Mouse (Mus musculus): ENCODE results near the gene Lipa.

Lipa gene

GRCm38 (mm10) chr19:34526941-34527682, at the start of gene Lipa:
Lipa (minus strand) TSS chr19:34527474.
- DNase-seq (ENCODE audit: low spot score in 2 of 2) = peak; percentile 89 to 97

GRCm38 (mm10) chr19:34573650-34574049, 46.4 kb upstream of the Lipa start:
- no peak for DNase-seq (ENCODE audit: low spot score in 2 of 2)

- DNase-seq (ENCODE audit: low spot score in 2 of 2) = no peak
Observed at GRCm38 (mm10) chr19:34571080-34571479, 43.8 kb upstream of the Lipa start.

- DNase-seq (ENCODE audit: low spot score in 2 of 2) = no peak
Observed at GRCm38 (mm10) chr19:34569896-34570476, 42.7 kb upstream of the Lipa start.

GRCm38 (mm10) chr19:34568988-34569895, 42.0 kb upstream of the Lipa start:
- DNase-seq (ENCODE audit: low spot score in 2 of 2) = no peak

GRCm38 (mm10) chr19:34566178-34566784, 39.0 kb upstream of the Lipa start:
- DNase-seq (ENCODE audit: low spot score in 2 of 2) = no peak

- DNase-seq (ENCODE audit: low spot score in 2 of 2) = no peak
Observed at GRCm38 (mm10) chr19:34562556-34562955, 35.3 kb upstream of the Lipa start.

GRCm38 (mm10) chr19:34556621-34557020, 29.3 kb upstream of the Lipa start:
- peak; percentile 17 to 20 for DNase-seq (ENCODE audit: low spot score in 2 of 2)

- DNase-seq (ENCODE audit: low spot score in 2 of 2) = no peak
Observed at GRCm38 (mm10) chr19:34554061-34554460, 26.8 kb upstream of the Lipa start.

GRCm38 (mm10) chr19:34553522-34553921, 26.2 kb upstream of the Lipa start:
- no peak for DNase-seq (ENCODE audit: low spot score in 2 of 2)

- DNase-seq (ENCODE audit: low spot score in 2 of 2) = no peak
Observed at GRCm38 (mm10) chr19:34553021-34553420, 25.7 kb upstream of the Lipa start.

- DNase-seq (ENCODE audit: low spot score in 2 of 2) = no peak
Observed at GRCm38 (mm10) chr19:34551981-34552380, 24.7 kb upstream of the Lipa start.

GRCm38 (mm10) chr19:34550534-34551223, 23.4 kb upstream of the Lipa start, which contains the start of gene Ifit2:
Ifit2 (plus strand) TSS chr19:34550694.
- peak; percentile 52 to 70 for DNase-seq (ENCODE audit: low spot score in 2 of 2)

- no peak for DNase-seq (ENCODE audit: low spot score in 2 of 2)
Observed at GRCm38 (mm10) chr19:34550205-34550533, 22.9 kb upstream of the Lipa start.

- peak; percentile 62 to 77 for DNase-seq (ENCODE audit: low spot score in 2 of 2)
Observed at GRCm38 (mm10) chr19:34547976-34548375, 20.7 kb upstream of the Lipa start.

GRCm38 (mm10) chr19:34546211-34546610, 18.9 kb upstream of the Lipa start:
- no peak for DNase-seq (ENCODE audit: low spot score in 2 of 2)

- DNase-seq (ENCODE audit: low spot score in 2 of 2) = no peak
Observed at GRCm38 (mm10) chr19:34539422-34539821, 12.1 kb upstream of the Lipa start.

- DNase-seq (ENCODE audit: low spot score in 2 of 2) = no peak
Observed at GRCm38 (mm10) chr19:34532061-34532751, 4.9 kb upstream of the Lipa start.

- DNase-seq (ENCODE audit: low spot score in 2 of 2) = no peak
Observed at GRCm38 (mm10) chr19:34526321-34526923, 852 bp downstream of the Lipa start.

- no peak for DNase-seq (ENCODE audit: low spot score in 2 of 2)
Observed at GRCm38 (mm10) chr19:34524646-34525045, 2.6 kb downstream of the Lipa start.

All from urinary bladder, postnatal 36 days (tissue).